Mouse (Mus musculus): ENCODE measurements around the gene Smarcd3.

Smarcd3 gene

GRCm38 (mm10) chr5:24623986-24624821, at the start of gene Smarcd3:
Gene Smarcd3, minus strand, starts transcription at chr5:24624411.
- no peak for DNase-seq (ENCODE audit: low spot score in 2 of 2)

- no peak for DNase-seq (ENCODE audit: low spot score in 2 of 2)
These were observed 37.2 kb upstream of the Smarcd3 start for GRCm38 (mm10) chr5:24661457-24661856.

- no peak for DNase-seq (ENCODE audit: low spot score in 2 of 2)
These were observed 35.7 kb upstream of the Smarcd3 start for GRCm38 (mm10) chr5:24659708-24660423.

- DNase-seq (ENCODE audit: low spot score in 2 of 2): no peak
These were observed 32.9 kb upstream of the Smarcd3 start for GRCm38 (mm10) chr5:24657113-24657512.

GRCm38 (mm10) chr5:24654491-24654890, 30.3 kb upstream of the Smarcd3 start:
- DNase-seq (ENCODE audit: low spot score in 2 of 2): no peak

GRCm38 (mm10) chr5:24652780-24653179, 28.6 kb upstream of the Smarcd3 start:
- no peak for DNase-seq (ENCODE audit: low spot score in 2 of 2)

GRCm38 (mm10) chr5:24651768-24652752, 27.8 kb upstream of the Smarcd3 start:
- DNase-seq (ENCODE audit: low spot score in 2 of 2): peak; percentile 24 to 40

- DNase-seq (ENCODE audit: low spot score in 2 of 2): no peak
These were observed 27.1 kb upstream of the Smarcd3 start for GRCm38 (mm10) chr5:24651356-24651755.

GRCm38 (mm10) chr5:24649701-24650100, 25.5 kb upstream of the Smarcd3 start:
- no peak for DNase-seq (ENCODE audit: low spot score in 2 of 2)

- DNase-seq (ENCODE audit: low spot score in 2 of 2): no peak
These were observed 25.0 kb upstream of the Smarcd3 start for GRCm38 (mm10) chr5:24649231-24649630.

GRCm38 (mm10) chr5:24645454-24645853, 21.2 kb upstream of the Smarcd3 start:
- no peak for DNase-seq (ENCODE audit: low spot score in 2 of 2)

- DNase-seq (ENCODE audit: low spot score in 2 of 2): no peak
These were observed 14.9 kb upstream of the Smarcd3 start for GRCm38 (mm10) chr5:24639081-24639480.

- no peak for DNase-seq (ENCODE audit: low spot score in 2 of 2)
These were observed 13.9 kb upstream of the Smarcd3 start for GRCm38 (mm10) chr5:24638131-24638530.

GRCm38 (mm10) chr5:24636987-24637386, 12.8 kb upstream of the Smarcd3 start:
- no peak for DNase-seq (ENCODE audit: low spot score in 2 of 2)

GRCm38 (mm10) chr5:24635526-24636141, 11.4 kb upstream of the Smarcd3 start:
- DNase-seq (ENCODE audit: low spot score in 2 of 2): no peak

GRCm38 (mm10) chr5:24635093-24635492, 10.9 kb upstream of the Smarcd3 start:
- DNase-seq (ENCODE audit: low spot score in 2 of 2): no peak

- DNase-seq (ENCODE audit: low spot score in 2 of 2): no peak
These were observed 5.5 kb upstream of the Smarcd3 start for GRCm38 (mm10) chr5:24629712-24630111.

- no peak for DNase-seq (ENCODE audit: low spot score in 2 of 2)
These were observed 560 bp upstream of the Smarcd3 start for GRCm38 (mm10) chr5:24624822-24625120.

GRCm38 (mm10) chr5:24623041-24623985, 898 bp downstream of the Smarcd3 start:
- no peak for DNase-seq (ENCODE audit: low spot score in 2 of 2)

GRCm38 (mm10) chr5:24622386-24623040, 1.7 kb downstream of the Smarcd3 start:
- no peak for DNase-seq (ENCODE audit: low spot score in 2 of 2)

Measured in spleen, postnatal 36 days (tissue).